Mouse (Mus musculus): ENCODE data around the gene Hyls1. TPM values are rescaled to one million over a fixed set of nuclear protein-coding genes. Genes with fewer than 3 reads are reported as not detected.

The Hyls1 gene
- total RNA-seq, 2 experiments from 2014 or later = 1.2 to 1.3 TPM

DNA sequence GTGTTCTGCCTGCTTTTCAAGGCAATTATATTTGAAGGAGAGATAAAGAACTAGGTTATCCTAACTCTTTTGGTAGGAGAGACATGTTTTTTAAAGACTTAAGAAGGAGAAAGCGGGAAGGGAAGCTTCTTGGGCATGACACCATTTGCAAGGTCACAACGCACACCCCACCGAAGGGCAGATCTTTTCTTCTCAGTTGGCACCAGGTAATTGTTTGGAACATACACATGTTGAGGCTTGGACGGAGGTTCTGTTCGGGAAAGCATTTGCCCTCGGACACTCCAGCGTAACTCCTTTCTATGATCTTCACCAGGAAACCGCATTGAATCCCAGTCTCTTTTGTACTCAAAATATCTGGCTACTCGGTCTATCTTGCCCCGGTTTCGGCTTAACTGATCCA, 9.1 kb downstream of the Hyls1 start:
- intact Hi-C loops (cut with DNase I) = no loop called here
- Histone ChIP-seq H3K4me3 (no peak overlapping the region), H3K27ac (no peak overlapping the region)
- no peak for DNase-seq
- TF ChIP-seq CTCF (IDR thresholded peaks at IDR 0.05) = no peak

DNA sequence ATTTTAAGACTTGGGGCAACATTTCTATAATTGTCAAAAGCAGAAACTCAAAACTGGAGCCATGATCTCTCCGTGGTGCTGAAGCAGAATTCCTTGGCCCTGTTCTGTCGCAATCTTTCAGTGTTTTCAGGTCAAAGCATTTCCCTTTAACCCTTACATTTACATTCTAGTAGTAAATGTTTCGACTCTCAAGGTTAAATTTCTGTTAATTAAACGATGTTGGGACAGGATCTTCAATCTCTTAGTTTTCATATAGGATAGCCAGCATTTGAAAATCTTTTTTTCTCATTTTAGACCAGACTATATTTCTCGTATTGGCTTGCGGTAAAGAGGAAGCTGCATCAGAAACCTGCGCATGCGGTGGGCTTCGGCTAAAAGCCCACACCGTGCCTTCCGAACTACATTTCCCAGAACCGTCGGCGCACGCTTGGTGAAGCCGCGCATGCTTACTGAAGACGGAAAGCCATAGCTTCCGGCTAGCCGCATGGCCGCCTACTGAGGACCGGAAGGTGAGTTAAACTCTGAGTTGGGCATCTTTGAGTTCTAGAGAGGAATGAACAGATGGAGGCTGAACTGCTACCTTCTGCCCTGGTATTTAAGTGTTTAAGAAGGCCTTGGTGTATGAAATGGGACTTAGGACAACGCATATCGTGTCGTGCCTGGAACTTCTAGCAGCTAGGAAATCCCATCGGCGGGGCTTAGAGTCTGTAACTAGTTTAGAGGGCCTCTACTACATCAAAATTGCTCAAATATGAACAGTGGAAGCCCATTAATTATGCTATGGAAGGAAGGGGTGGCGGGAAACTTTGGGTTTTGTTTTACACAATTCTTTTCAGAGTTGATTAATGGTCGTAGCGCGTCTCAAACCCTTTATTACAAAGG, 10.9 kb downstream of the Hyls1 start:
- intact Hi-C loops (cut with DNase I) = loop anchor here (10.0 kb wide), 1 partner anchor 604 kb away; no protein-coding TSS in a partner anchor
- Histone ChIP-seq H3K27ac (peak overlapping the region; percentile 82), H3K4me3 (peak overlapping the region; percentile 89)
- TF ChIP-seq CTCF (IDR thresholded peaks at IDR 0.05) = no peak
- peak; percentile 80 for DNase-seq

DNA sequence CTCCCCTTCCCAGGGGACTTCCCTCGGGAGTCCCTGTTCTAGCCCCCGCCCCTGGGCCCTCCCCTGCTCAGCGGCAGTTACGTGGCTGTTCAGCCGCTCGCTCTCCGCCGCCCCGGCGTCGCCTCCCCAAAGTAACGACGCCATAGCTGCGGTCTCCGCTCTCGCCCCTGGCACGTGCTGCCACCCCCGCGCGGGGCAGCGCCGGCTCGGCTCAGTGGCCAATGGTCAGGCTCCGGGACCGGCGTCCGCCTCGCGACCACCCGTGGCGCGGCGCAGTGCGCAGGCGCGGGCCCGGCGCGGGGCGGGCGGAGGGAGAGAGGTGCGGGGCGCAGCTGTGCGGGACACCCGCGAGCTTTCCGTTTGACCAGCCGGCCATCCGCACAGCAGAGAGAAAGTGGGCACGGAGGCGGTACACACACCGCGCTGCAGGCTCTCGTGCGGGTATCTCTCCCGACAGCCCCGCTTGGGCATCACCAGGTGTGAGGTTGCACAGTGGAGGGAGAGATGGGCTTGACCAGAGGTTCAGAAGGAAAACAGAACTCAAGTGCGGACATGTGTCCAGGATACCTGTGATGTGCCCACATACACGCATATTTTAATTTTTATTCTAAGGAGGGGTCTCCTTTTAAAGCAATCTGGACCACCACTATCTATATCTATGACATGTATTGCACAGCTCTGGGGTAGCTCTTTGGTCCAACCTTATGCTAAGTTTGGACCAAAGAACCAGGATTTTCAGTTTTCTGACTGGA, 11.8 kb downstream of the Hyls1 start, which contains the start of the genes Ddx25 and Pus3:
Gene Ddx25 (minus strand): TSS at position 272 of the 752 bp plus-strand sequence.
Gene Pus3 (plus strand): TSS at position 339 of the 752 bp plus-strand sequence.
- TF ChIP-seq CTCF (IDR thresholded peaks at IDR 0.05) = no peak
- intact Hi-C loops (cut with DNase I) = loop anchor here (10.0 kb wide), 1 partner anchor 604 kb away; no protein-coding TSS in a partner anchor
- peak within 1 kb of the TSS; percentile 82 for H3K27ac ChIP-seq
- DNase-seq = no peak
- peak within 1 kb of the TSS; percentile 89 for H3K4me3 ChIP-seq

DNA sequence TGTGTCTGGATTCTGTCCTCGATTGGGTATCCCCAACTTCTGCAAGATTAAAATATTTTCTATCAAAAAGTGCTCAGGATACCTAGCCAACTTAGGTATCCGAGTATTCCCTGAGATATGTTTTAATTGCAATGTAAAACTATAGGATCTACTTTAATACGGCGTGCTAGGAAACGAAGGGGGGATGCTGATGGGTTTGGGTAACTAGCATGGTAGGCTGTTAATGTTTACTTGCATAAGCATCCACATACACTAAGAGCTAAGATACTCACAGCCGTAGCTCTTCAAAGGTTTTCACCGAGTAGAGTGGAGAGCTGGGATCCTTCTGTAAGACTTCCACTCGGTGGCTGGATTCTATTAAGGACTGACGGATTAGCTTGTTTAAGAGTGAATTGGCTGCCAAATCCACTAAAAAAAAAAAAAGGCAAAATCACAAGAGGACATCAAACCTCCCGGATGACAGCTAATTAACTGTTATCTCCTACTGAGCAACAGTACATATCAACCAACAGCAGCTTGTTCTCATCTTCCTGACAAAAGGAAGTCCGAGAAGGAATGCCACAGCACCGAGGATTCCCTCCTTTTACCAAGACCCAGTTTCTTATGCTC, 13.6 kb downstream of the Hyls1 start:
- H3K27ac ChIP-seq = no peak overlapping the region
- intact Hi-C loops (cut with DNase I) = loop anchor here (10.0 kb wide), 1 partner anchor 602 kb away; no protein-coding TSS in a partner anchor
- no peak for TF ChIP-seq CTCF (IDR thresholded peaks at IDR 0.05)
- no peak for DNase-seq
- H3K4me3 ChIP-seq = no peak overlapping the region

DNA sequence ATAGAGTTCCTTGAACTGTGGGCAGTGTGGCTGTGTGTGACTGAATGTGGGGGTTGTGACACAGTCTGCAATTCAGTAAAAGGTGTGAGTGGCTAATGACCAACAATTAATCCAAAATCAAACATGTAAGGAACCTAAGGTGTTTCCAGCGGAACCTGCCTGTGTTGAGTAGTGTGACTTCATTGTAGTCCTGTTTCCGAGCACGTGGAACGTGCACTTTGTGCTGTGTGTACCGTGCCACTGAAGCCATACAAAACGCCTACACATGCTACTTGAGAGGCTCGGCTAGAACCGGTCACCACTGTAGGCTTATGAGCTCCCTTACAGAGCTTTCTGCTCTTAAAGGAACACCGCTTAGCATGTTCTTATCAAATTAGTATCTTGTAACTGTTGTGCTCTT, 21.7 kb downstream of the Hyls1 start:
- Histone ChIP-seq H3K4me3 (no peak overlapping the region), H3K27ac (no peak overlapping the region)
- intact Hi-C loops (cut with DNase I) = no loop called here
- TF ChIP-seq CTCF (IDR thresholded peaks at IDR 0.05) = no peak
- no peak for DNase-seq

DNA sequence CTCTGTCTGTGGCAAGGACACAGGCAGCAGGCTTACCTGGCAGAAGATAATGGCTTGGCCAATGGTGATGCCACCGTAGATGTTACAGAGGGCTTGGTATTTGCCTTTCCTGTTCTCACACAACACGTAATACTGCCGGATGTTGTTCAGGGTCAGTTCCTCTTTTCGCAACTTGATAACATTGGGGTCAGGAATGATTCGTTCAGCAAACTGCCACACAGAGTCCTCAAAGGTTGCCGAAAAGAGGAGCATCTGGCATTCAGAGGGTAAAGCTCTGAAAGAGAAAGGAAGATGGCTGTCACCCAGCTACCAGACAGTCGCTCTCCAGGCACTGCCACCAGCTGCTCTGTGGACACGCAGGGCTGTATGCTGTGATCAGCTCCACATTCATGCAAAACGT, 23.5 kb downstream of the Hyls1 start:
- intact Hi-C loops (cut with DNase I) = no loop called here
- no peak overlapping the region for H3K27ac ChIP-seq
- H3K4me3 ChIP-seq = no peak overlapping the region
- TF ChIP-seq CTCF (IDR thresholded peaks at IDR 0.05) = no peak
- DNase-seq = no peak

DNA sequence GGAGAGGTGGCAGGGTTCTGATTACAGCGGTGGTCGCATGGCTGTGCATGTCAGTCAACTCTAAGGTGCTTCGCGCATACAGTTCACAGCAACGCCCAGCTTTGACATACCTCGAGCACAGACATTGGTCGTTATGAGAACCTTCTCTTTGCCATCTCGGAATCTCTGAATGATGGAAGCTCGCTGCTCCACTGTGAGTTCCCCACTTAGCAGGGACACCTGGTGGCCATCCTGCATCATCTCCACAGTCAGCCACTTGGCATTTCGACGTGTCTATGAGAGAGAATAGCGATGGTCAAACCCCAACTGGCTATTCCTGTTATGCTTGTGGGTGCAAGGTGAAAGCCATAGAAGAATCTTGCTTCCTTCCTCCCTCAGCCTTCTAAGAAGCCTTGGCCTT, 24.5 kb downstream of the Hyls1 start:
- intact Hi-C loops (cut with DNase I) = no loop called here
- no peak for DNase-seq
- no peak for TF ChIP-seq CTCF (IDR thresholded peaks at IDR 0.05)

DNA sequence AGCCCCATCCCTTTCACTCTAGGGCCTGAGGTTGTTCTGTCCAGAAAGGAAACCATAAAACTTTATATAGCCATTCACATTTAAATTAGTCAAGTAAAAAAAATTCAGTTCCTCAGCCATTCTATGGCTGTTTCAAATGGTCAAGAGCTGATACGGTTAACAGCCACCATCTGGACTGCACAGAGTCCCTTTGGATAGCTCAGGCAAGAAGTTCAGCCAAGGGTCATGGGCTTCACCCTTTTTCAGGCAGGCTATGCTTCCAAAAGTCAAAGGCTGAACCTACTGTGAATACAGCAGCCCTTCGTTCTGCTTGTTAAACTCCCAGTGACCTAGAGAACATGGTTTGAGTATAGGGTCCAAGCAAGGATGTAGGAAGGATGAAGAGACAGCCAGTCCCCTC, 25.5 kb downstream of the Hyls1 start:
- TF ChIP-seq CTCF (IDR thresholded peaks at IDR 0.05) = no peak
- Histone ChIP-seq H3K4me3 (no peak overlapping the region), H3K27ac (no peak overlapping the region)
- peak; percentile 55 for DNase-seq
- intact Hi-C loops (cut with DNase I) = no loop called here

More for the DNA sequence above, 24.5 kb downstream of the Hyls1 start:
- H3K4me3 ChIP-seq = no peak overlapping the region
- no peak overlapping the region for H3K27ac ChIP-seq

DNA sequence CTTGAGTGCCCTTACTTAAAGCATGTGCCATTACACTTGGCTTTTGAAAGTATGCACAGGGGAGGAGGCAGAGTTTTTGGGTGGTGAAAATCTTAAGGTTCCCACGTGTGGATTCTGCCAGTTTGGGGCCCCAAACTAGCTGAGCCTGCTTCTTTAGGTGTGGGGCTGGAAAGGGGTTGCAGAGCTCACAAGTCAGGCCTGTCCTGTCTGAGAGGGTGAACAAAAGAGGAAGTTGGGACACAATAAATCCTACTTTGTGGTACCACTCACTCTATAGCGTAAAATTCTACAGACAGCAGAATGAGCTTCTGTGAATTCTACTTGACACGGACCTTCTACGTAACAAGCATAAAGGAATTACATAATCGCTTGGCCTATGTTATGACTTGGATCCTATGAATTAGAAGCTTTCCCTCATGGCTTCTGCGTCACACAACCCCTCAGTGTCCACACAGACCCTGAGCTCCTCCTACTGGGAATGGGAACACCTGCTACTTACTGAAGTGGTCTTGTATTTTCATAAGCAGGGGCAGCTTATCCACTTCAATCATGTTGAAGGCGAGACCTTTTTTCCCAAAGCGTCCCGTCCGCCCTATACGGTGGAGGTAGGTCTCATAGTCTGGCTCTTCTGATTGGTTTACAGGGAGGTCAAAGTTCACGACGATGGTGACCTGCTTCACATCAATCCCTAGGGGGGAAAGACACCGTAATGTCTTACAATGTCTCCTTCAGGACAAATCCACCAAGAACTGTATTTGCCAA, 26.9 kb downstream of the Hyls1 start:
- DNase-seq = no peak

DNA sequence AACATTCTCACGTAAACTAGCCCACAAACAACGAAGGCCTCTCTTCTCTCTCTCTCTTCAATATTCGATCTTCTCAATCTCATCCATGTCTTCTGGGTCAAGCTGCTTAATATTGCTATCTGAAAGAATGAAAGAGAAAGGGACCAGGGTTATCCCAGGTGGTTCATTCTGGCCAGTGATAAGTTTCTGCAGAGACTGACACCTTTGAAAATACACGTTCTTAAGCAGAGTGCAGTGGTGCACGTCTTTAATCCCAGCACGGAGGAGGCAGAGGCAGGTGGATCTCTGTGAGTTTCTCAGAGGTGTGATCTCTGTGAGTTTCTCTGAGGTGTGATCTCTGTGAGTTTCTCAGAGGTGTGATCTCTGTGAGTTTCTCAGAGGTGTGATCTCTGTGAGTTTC, 28.3 kb downstream of the Hyls1 start:
- no peak overlapping the region for H3K4me3 ChIP-seq
- DNase-seq = no peak
- no peak overlapping the region for H3K27ac ChIP-seq
- intact Hi-C loops (cut with DNase I) = no loop called here
- TF ChIP-seq CTCF (IDR thresholded peaks at IDR 0.05) = no peak

More for the DNA sequence above, 26.9 kb downstream of the Hyls1 start:
- no peak overlapping the region for H3K4me3 ChIP-seq
- intact Hi-C loops (cut with DNase I) = no loop called here
- no peak for TF ChIP-seq CTCF (IDR thresholded peaks at IDR 0.05)
- H3K27ac ChIP-seq = no peak overlapping the region

DNA sequence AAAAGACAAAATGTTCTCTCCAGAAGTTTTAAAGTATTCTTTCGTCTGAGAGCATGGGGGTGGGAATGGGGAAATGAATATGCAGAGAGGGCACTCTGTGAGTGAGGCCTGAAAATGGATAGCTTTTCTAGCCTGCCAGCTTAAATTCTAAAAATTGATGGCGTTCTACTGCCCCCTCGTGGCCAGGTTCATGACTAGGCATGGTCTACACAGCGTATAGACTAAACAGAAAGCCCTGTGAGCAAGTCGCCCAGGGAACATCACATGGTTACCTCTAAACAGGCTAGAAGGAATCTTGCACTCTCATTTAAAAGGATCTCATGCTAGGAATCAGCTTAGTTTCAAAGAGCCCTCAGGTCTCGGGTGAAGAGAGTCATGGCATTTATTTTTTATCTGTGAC, 28.7 kb downstream of the Hyls1 start:
- peak; percentile 87 for TF ChIP-seq CTCF (IDR thresholded peaks at IDR 0.05)
- peak; percentile 80 for DNase-seq
- H3K27ac ChIP-seq = no peak overlapping the region
- intact Hi-C loops (cut with DNase I) = no loop called here
- no peak overlapping the region for H3K4me3 ChIP-seq

DNA sequence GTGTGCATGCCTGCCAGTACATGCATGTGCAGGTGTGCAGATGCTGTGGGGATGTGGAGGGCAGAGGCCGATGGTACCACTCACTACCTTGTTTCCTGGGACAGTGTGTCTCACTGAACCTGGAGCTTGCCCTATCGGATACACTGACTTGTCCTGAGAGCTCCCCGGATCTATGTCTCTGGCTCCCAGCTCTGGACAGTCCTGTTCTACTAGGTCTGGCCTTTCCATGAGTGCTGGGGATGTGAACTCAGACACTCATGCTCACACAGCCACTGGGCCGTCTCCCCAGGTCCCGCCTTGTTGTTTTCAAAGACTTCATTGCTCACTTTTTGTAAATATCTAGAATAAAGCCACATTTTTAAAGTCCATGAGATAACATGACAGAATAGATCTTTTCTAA, 29.2 kb downstream of the Hyls1 start:
- H3K4me3 ChIP-seq = no peak overlapping the region
- intact Hi-C loops (cut with DNase I) = no loop called here
- TF ChIP-seq CTCF (IDR thresholded peaks at IDR 0.05) = no peak
- no peak for DNase-seq
- no peak overlapping the region for H3K27ac ChIP-seq

All from gastrocnemius, adult 2 months (tissue).